Mouse (Mus musculus) limb, embryonic 13.5 days (tissue): ENCODE results near the gene Ppip5k2. TPM values are rescaled to one million over a fixed set of nuclear protein-coding genes. Genes with fewer than 3 reads are reported as not detected.
"Not testable (repeated sequence)": the region's sequence is repeated elsewhere in the genome, so short reads cannot be mapped to it uniquely, and the experiment has no call there.

ENCODE experiments used
- ATAC-seq: fragments of 200-750 bp; cut with Nextera tagmentation; 2 replicates; pipeline ENCODE4 v1.8.0; 2017; ENCODE audit warnings: low read depth, moderate number of reproducible peaks, moderate TSS enrichment; ENCODE audit not compliant: low FRiP score
- H3K27ac ChIP-seq: fragments of 300-500 bp; sonication (generic); 2 replicates; pipeline ENCODE4 v1.5.1; 2015; ENCODE audit warnings: inconsistent platforms, mild to moderate bottlenecking, moderate library complexity
- H3K27me3 ChIP-seq: fragments of 300-500 bp; sonication (generic); 2 replicates; pipeline ENCODE4 v1.6.1; 2015; ENCODE audit warnings: mild to moderate bottlenecking, inconsistent platforms
- H3K36me3 ChIP-seq: fragments of 300-500 bp; sonication (generic); 2 replicates; pipeline ENCODE4 v1.6.1; 2015; ENCODE audit warnings: inconsistent platforms, mild to moderate bottlenecking, moderate library complexity
- H3K4me1 ChIP-seq: fragments of 300-500 bp; sonication (generic); 2 replicates; pipeline ENCODE4 v1.6.1; 2015; ENCODE audit warnings: inconsistent platforms
- H3K4me2 ChIP-seq: fragments of 300-500 bp; sonication (generic); replicated peaks from 2 replicates; pipeline ENCODE4 v1.6.1; 2015; ENCODE audit warnings: inconsistent platforms, mild to moderate bottlenecking, moderate library complexity
- H3K4me3 ChIP-seq: fragments of 300-500 bp; sonication (generic); 2 replicates; pipeline ENCODE4 v1.5.1; 2015; ENCODE audit warnings: moderate library complexity, mild to moderate bottlenecking, inconsistent platforms
- H3K9ac ChIP-seq: fragments of 300-500 bp; sonication (generic); 2 replicates; pipeline ENCODE4 v1.6.1; 2015; ENCODE audit warnings: mild to moderate bottlenecking, inconsistent platforms
- H3K9me3 ChIP-seq: fragments of 300-500 bp; sonication (generic); 2 replicates; pipeline ENCODE4 v1.6.1; 2016; ENCODE audit warnings: inconsistent platforms
- WGBS: fragments of 180-500 bp; shearing (Covaris S2); methylation state at CpG from one replicate; pipeline ENCODE4 v1.1.7; 2015; 5-methylcytosine and 5-hydroxymethylcytosine counted together
- polyA plus RNA-seq: library from polyadenylated mRNA; unstranded; fragments of >200 nt; fragmentation: Nextera tagmentation; extraction: Ambion mirVana; gene quantifications from 2 replicates; pipeline ENCODE4 v1.2.1, GENCODE M21; 2015

Gene Ppip5k2
- polyA plus RNA-seq, 1 experiment from 2014 or later = 34.2 TPM

GRCm38 (mm10) chr1:97773973-97774372, 3.8 kb upstream of the Ppip5k2 start:
- Histone ChIP-seq H3K9ac (no peak overlapping the region), H3K4me3 (no peak overlapping the region), H3K4me2 (no peak overlapping the region), H3K27me3 (no peaks in the 10 kb centered on the region), H3K27ac (no peak overlapping the region), H3K9me3 (no peaks in the 10 kb centered on the region), H3K4me1 (0 out of 2 replicates have a peak, but pooled peaks cover 3% of the 10 kb centered on the region), H3K36me3 (no peaks in the 10 kb centered on the region)
- no peak for ATAC-seq
- WGBS = 94% methylated on average over 2 of the region's 2 CpGs

DNA sequence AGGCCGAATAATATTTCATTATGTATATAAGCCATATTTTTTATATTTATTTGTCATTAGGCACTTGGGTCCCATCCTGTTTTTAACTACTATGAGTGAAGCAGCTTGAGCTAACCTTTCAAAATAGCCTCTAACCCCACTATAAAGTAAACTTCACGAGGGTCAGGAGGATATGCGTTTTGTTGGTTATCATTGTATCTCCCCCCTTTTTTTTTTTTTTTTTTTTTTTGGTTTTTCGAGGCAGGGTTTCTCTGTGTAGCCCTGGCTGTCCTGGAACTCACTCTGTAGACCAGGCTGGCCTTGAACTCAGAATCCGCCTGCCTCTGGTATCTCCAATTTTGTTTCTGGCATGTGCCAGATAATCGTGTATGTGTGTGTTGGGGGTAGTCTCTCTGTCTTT, 3.2 kb upstream of the Ppip5k2 start:
- Histone ChIP-seq H3K4me3 (no peak overlapping the region), H3K4me2 (no peak overlapping the region), H3K27ac (no peak overlapping the region), H3K9ac (no peak overlapping the region), H3K36me3 (no peaks in the 10 kb centered on the region), H3K4me1 (peaks cover 9% of the 10 kb centered on the region), H3K27me3 (no peaks in the 10 kb centered on the region), H3K9me3 (no peaks in the 10 kb centered on the region)
- no peak for ATAC-seq
- 90% methylated on average over 6 of the region's 6 CpGs for WGBS

GRCm38 (mm10) chr1:97771727-97772126, 1.5 kb upstream of the Ppip5k2 start:
- Histone ChIP-seq H3K9ac (no peak overlapping the region), H3K4me2 (no peak overlapping the region), H3K36me3 (no peaks in the 10 kb centered on the region), H3K27me3 (no peaks in the 10 kb centered on the region), H3K27ac (no peak overlapping the region), H3K4me3 (no peak overlapping the region), H3K4me1 (peaks cover 20% of the 10 kb centered on the region), H3K9me3 (no peaks in the 10 kb centered on the region)
- ATAC-seq = no peak
- WGBS = 90% methylated on average over 5 of the region's 5 CpGs

GRCm38 (mm10) chr1:97771118-97771517, 907 bp upstream of the Ppip5k2 start:
- Histone ChIP-seq H3K4me3 (peak overlapping the region; percentile 93; the same call in 1 of the 2 replicates), H3K4me1 (peaks cover 20% of the 10 kb centered on the region), H3K9me3 (no peaks in the 10 kb centered on the region), H3K4me2 (peak overlapping the region; percentile 66), H3K36me3 (no peaks in the 10 kb centered on the region), H3K27me3 (no peaks in the 10 kb centered on the region), H3K27ac (no peak overlapping the region), H3K9ac (no peak overlapping the region)
- WGBS = 54% methylated on average over 7 of the region's 7 CpGs
- no peak for ATAC-seq

DNA sequence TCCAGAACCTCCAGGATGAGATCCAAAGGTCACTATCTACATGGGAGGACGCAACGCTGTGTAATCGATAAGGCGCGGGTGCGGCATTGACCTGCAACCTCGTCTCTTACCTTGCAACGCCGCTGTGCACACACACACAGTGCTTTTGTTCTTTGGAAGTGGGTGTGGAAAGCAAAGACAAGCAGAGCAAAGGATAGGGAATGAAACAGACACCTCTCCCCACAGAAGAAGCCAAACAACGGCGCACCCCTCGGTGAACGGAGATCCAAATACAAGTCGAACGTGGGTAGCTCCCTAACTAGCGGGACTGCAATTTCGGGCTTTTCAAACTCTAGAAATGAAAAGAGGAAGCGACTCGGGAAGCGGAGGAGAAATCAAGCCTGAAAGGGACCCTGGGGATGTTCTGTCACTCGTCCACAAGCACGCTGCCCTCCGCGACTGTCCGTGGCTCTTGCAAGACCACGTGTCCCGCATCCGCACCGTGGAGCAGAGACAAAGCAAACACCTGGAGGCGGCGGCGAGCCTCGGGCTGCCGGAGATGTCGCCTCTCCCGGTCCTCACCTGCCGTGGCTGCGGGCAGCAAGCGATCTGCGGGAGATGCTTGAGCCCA, 812 bp downstream of the Ppip5k2 start:
- Histone ChIP-seq H3K27me3 (no peaks in the 10 kb centered on the region), H3K27ac (peak overlapping the region; percentile 74; the same call in 1 of the 2 replicates), H3K9ac (peak overlapping the region; percentile 88), H3K4me2 (peak overlapping the region; percentile 79), H3K4me3 (peak overlapping the region; percentile 93), H3K4me1 (peaks cover 20% of the 10 kb centered on the region), H3K9me3 (no peaks in the 10 kb centered on the region), H3K36me3 (no peaks in the 10 kb centered on the region)
- under 1% methylated on average over 40 of the region's 40 CpGs for WGBS
- ATAC-seq = peak; percentile 70

- Histone ChIP-seq H3K27me3 (no peaks in the 10 kb centered on the region), H3K9me3 (no peaks in the 10 kb centered on the region), H3K4me1 (peaks cover 20% of the 10 kb centered on the region), H3K27ac (no peak overlapping the region), H3K4me2 (peak overlapping the region; percentile 79), H3K36me3 (no peaks in the 10 kb centered on the region), H3K9ac (peak overlapping the region; percentile 88), H3K4me3 (peak overlapping the region; percentile 93)
- ATAC-seq = no peak
- WGBS = 10% methylated on average over 7 of the region's 7 CpGs
Observed at GRCm38 (mm10) chr1:97768906-97769293, 1.3 kb downstream of the Ppip5k2 start.

GRCm38 (mm10) chr1:97768089-97768488, 2.1 kb downstream of the Ppip5k2 start:
- Histone ChIP-seq H3K9me3 (no peaks in the 10 kb centered on the region), H3K4me2 (peak overlapping the region; percentile 79), H3K4me3 (peak overlapping the region; percentile 93), H3K27me3 (no peaks in the 10 kb centered on the region), H3K27ac (no peak overlapping the region), H3K36me3 (no peaks in the 10 kb centered on the region), H3K4me1 (peaks cover 20% of the 10 kb centered on the region), H3K9ac (no peak overlapping the region)
- no peak for ATAC-seq
- 78% methylated on average over 2 of the region's 2 CpGs for WGBS

DNA sequence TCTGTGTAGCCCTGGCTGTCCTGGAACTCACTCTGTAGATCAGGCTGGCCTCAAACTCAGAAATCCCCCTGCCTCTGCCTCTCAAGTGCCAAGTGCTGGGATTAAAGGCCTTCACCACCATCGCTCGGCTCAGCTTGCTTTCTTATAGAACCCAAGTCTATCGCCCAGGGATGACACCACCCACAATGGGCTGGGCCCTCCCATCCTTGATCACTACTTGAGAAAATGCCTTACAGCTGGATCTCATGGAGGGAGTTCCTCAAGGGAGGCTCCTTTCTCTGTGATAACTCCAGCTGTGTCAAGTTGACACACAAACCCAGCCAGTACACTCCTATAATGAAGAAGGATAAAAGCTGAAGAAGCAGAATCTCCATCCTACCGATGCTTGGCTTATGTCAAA, 4.5 kb downstream of the Ppip5k2 start:
- WGBS = 78% methylated on average over 4 of the region's 4 CpGs

GRCm38 (mm10) chr1:97761477-97761876, 8.7 kb downstream of the Ppip5k2 start:
- Histone ChIP-seq H3K4me1 (no peaks in the 10 kb centered on the region), H3K27ac (no peak overlapping the region), H3K4me3 (no peak overlapping the region), H3K9ac (no peak overlapping the region), H3K27me3 (no peaks in the 10 kb centered on the region), H3K4me2 (no peak overlapping the region), H3K36me3 (peaks cover 8% of the 10 kb centered on the region; the same call in 1 of the 2 replicates), H3K9me3 (no peaks in the 10 kb centered on the region)
- no peak for ATAC-seq
- WGBS = 91% methylated on average over 6 of the region's 6 CpGs

More for the DNA sequence above, 4.5 kb downstream of the Ppip5k2 start:
- not testable (repeated sequence) for H3K4me3 ChIP-seq, H3K27ac ChIP-seq, H3K4me2 ChIP-seq, H3K9me3 ChIP-seq, H3K27me3 ChIP-seq, ATAC-seq, H3K36me3 ChIP-seq, H3K9ac ChIP-seq
- peaks cover 16% of the 10 kb centered on the region for H3K4me1 ChIP-seq

- Histone ChIP-seq H3K27ac (no peak overlapping the region), H3K36me3 (peaks cover 10% of the 10 kb centered on the region), H3K4me1 (no peaks in the 10 kb centered on the region), H3K27me3 (no peaks in the 10 kb centered on the region), H3K9ac (no peak overlapping the region), H3K4me2 (no peak overlapping the region), H3K9me3 (no peaks in the 10 kb centered on the region), H3K4me3 (no peak overlapping the region)
- 88% methylated on average over 7 of the region's 7 CpGs for WGBS
- no peak for ATAC-seq
Observed at GRCm38 (mm10) chr1:97760598-97760997, 9.6 kb downstream of the Ppip5k2 start.

DNA sequence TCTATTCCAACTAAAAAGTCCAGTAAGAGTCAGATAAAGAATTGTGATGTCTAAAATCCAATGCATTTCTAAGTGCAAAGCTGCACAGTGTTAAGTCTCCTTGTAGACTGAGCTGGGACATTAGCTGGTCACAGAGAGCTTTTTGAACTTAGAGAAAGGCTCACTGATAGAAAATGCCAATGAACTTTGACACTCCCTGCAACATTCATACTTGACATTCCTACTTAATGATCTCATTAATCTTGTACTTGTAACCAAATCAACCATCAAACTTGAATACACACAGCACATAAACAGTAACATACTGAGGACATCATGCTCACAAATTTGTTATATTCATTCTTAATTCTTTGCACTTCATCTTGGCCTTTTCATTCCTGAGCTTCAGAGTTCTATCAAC, 10.4 kb downstream of the Ppip5k2 start:
- Histone ChIP-seq H3K27ac (no peak overlapping the region), H3K4me1 (no peaks in the 10 kb centered on the region), H3K4me3 (no peak overlapping the region), H3K36me3 (peaks cover 18% of the 10 kb centered on the region), H3K4me2 (no peak overlapping the region), H3K27me3 (no peaks in the 10 kb centered on the region), H3K9me3 (no peaks in the 10 kb centered on the region), H3K9ac (no peak overlapping the region)
- ATAC-seq = no peak

DNA sequence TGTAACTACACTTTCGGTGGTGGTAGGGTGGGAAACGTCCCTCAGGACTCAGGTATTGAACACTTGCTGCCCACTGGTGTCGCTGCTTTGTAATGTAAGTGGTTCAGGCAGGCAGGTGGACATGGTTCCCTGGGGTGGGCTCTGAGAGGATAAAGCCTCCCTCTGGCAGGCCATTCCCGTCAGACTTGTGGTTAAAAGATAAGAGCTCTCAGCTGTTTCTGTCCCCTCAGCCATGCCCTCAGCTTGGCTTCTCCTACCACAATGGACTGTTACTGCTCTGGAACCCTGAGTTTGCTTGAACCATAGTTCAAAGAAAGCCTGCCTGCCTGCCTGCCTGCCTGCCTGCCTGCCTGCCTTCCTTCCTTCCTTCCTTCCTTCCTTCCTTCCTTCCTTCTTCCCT, 15.8 kb downstream of the Ppip5k2 start:
- Histone ChIP-seq H3K9ac (no peak overlapping the region), H3K4me1 (no peaks in the 10 kb centered on the region), H3K27ac (no peak overlapping the region), H3K27me3 (no peaks in the 10 kb centered on the region), H3K9me3 (no peaks in the 10 kb centered on the region), H3K4me3 (no peak overlapping the region), H3K4me2 (no peak overlapping the region), H3K36me3 (peaks cover 38% of the 10 kb centered on the region)
- no peak for ATAC-seq
- 81% methylated on average over 4 of the region's 4 CpGs for WGBS

DNA sequence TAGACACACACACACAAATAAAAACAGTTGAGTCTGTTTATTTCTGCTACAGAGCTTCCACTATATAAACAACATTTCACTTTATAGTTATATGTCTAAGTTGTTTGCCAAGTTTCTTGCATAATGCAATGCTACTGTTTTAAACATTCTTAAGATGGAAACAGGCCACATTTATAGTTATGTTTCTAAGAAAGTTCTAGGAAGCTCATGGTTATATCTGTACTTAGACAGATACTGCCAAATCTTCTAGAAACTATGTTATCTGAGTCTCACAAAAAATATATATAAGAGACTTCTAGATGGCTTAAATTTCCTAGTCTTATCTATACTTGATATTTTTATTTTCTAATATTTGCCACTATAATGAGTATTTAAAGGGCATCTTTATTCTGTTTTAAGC, 17.0 kb downstream of the Ppip5k2 start:
- no peaks in the 10 kb centered on the region for H3K27me3 ChIP-seq
- H3K9ac ChIP-seq = no peak overlapping the region
- no peaks in the 10 kb centered on the region for H3K9me3 ChIP-seq
- no peak overlapping the region for H3K4me3 ChIP-seq
- H3K36me3 ChIP-seq = peaks cover 43% of the 10 kb centered on the region
- H3K4me2 ChIP-seq = no peak overlapping the region
- ATAC-seq = no peak
- no peak overlapping the region for H3K27ac ChIP-seq
- H3K4me1 ChIP-seq = no peaks in the 10 kb centered on the region
